Mouse (Mus musculus): Measurements from ENCODE around the gene Agtr1a. TPM values are rescaled to one million over a fixed set of nuclear protein-coding genes. Genes with fewer than 3 reads are reported as not detected.

Agtr1a gene
- polyA plus RNA-seq, 1 experiment, result 2.2 TPM

DNA sequence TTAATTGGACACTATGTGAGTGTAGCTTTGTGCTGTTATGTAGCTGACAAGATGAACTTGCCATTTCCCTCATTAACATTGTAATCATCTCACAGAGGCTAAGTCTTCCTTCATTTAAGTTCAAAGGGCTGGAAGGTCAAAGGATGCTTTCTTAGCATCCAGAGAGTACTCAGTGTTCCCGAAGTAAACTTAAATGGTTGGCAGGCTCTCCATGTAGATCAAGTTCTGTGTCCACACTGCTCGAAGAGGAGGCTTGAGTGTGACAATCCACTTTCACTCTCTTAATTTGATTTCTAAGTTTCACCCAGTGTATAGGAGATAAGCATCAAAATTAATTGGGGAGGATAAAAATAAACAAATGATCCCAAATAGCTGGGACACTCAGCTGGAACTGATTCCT, 23.6 kb downstream of the Agtr1a start:
- Histone ChIP-seq H3K4me1 (ENCODE audit: control insufficient read depth, insufficient read depth, low read length) (no peaks in the 10 kb centered on the region), H3K4me3 (ENCODE audit: insufficient read depth, low read length) (no peak overlapping the region), H3K27ac (ENCODE audit: insufficient read depth, low read length) (no peak overlapping the region)
- no peak for TF ChIP-seq CTCF (IDR thresholded peaks at IDR 0.05; ENCODE audit: borderline replicate concordance, insufficient read depth, low read length)
- no peak for TF ChIP-seq POLR2A (IDR thresholded peaks at IDR 0.05; ENCODE audit: low read depth, low read length)

DNA sequence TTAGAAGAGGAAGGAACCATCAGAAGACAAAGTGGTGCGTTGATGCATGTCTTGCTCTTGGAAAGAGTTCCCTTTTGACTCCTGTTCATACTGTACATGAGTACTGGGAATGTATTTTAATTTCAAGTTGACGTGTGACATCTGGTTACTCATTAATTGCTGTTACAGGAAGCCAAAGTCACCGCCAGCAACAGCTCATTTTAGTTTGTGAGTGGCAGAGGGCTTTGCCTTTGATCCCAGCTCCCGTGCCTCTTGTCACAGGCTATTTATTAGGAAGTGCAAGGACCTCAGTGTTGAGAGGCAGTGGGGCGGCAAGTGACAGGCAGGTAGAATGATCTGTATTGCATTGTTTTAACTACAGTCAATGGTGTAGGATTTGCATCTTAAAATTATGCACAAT, 24.8 kb downstream of the Agtr1a start:
- TF ChIP-seq CTCF (IDR thresholded peaks at IDR 0.05; ENCODE audit: borderline replicate concordance, insufficient read depth, low read length) (no peak), POLR2A (IDR thresholded peaks at IDR 0.05; ENCODE audit: low read depth, low read length) (no peak)
- H3K27ac ChIP-seq (ENCODE audit: insufficient read depth, low read length), result no peak overlapping the region
- no peaks in the 10 kb centered on the region for H3K4me1 ChIP-seq (ENCODE audit: control insufficient read depth, insufficient read depth, low read length)
- H3K4me3 ChIP-seq (ENCODE audit: insufficient read depth, low read length), result no peak overlapping the region

DNA sequence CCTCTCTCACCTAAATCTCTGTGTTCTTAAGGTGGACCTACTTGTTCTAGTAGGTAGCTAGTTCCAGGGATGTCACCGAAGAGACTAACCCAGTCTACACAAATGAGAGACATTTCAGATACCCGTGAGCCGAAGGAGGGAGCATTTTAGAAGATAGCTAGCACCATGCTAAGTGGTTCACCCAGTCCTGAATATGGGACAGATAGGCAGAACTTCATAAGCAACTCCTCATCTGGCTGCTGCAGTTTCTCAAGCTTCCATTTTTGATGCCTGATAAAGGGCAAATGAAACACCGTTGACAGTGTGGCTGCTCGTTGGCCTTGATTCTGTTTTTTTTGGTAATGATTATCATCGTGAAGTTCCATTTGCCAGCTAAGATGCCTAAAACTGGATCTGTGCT, 25.8 kb downstream of the Agtr1a start:
- Histone ChIP-seq H3K4me3 (ENCODE audit: insufficient read depth, low read length) (no peak overlapping the region), H3K27ac (ENCODE audit: insufficient read depth, low read length) (no peak overlapping the region), H3K4me1 (ENCODE audit: control insufficient read depth, insufficient read depth, low read length) (no peaks in the 10 kb centered on the region)
- TF ChIP-seq CTCF (IDR thresholded peaks at IDR 0.05; ENCODE audit: borderline replicate concordance, insufficient read depth, low read length), result no peak
- TF ChIP-seq POLR2A (IDR thresholded peaks at IDR 0.05; ENCODE audit: low read depth, low read length), result no peak

DNA sequence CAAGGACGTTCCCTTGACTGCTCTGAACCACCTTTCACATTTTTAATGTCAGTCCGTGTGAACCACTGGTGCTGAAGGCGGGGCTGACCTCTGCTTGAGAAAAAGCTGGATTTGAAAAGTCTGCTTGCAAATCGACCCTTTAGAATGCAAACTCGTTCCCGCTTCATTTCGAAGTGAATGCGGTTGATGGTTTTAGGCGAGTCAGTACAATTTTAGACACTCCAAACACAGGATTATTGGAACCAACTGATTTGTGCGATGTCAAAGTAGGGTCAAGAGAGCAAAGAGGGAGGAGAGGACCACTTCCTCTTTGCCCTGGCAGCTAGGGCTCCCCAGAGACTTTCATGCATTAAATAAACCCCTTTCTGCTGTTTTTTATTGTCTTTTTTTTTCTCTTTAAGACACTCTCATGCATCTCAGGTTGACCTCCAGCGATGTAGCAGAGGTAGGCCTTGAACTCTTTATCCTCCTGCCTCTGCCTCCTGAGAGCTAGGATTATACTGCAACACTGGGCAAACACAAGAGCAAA, 27.9 kb downstream of the Agtr1a start:
- Histone ChIP-seq H3K4me3 (ENCODE audit: insufficient read depth, low read length) (no peak overlapping the region), H3K27ac (ENCODE audit: insufficient read depth, low read length) (no peak overlapping the region), H3K4me1 (ENCODE audit: control insufficient read depth, insufficient read depth, low read length) (peaks cover 11% of the 10 kb centered on the region)
- TF ChIP-seq POLR2A (IDR thresholded peaks at IDR 0.05; ENCODE audit: low read depth, low read length), result no peak
- TF ChIP-seq CTCF (IDR thresholded peaks at IDR 0.05; ENCODE audit: borderline replicate concordance, insufficient read depth, low read length), result no peak

DNA sequence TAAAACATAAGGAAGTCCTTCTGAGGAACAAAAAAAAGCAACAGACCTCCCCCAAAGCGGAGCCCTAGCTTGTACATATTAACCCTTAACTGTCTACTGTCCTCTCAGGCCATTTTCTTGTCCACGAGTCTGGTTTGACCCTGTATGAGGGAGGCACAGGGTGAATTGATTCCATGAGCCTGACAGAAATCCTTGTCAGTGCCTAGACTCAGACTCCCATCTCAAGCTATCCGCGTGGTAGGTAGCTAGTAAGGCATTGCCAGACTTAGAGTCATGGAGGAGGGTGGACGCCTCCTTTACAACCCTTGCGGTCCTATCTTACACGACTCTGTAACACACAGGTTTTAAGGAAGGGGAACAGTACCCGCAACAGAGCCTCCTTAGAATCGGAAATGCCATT, 28.5 kb downstream of the Agtr1a start:
- Histone ChIP-seq H3K27ac (ENCODE audit: insufficient read depth, low read length) (no peak overlapping the region), H3K4me1 (ENCODE audit: control insufficient read depth, insufficient read depth, low read length) (peaks cover 11% of the 10 kb centered on the region), H3K4me3 (ENCODE audit: insufficient read depth, low read length) (no peak overlapping the region)
- TF ChIP-seq CTCF (IDR thresholded peaks at IDR 0.05; ENCODE audit: borderline replicate concordance, insufficient read depth, low read length) (no peak), POLR2A (IDR thresholded peaks at IDR 0.05; ENCODE audit: low read depth, low read length) (no peak)

DNA sequence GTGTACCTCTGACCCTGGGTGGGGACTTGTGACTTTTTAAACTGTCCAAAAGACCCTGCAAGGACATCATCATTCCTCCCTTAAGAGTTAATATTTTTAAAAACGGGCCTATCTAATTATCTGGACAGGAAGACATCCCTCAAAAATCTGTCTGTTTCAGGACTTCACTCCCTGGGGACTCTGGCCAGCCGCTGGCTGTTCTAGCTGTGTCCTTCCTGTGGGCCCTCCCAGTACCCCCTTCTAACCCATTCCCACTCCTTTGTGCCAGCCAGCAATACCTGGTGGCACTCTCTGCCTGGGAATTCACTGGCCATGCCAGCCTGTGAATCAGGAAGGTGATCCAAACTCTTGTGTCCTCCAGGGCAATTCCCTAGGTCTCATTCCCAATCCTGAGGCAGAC, 29.1 kb downstream of the Agtr1a start:
- TF ChIP-seq POLR2A (IDR thresholded peaks at IDR 0.05; ENCODE audit: low read depth, low read length) (no peak), CTCF (IDR thresholded peaks at IDR 0.05; ENCODE audit: borderline replicate concordance, insufficient read depth, low read length) (no peak)
- H3K4me1 ChIP-seq (ENCODE audit: control insufficient read depth, insufficient read depth, low read length), result peaks cover 11% of the 10 kb centered on the region
- no peak overlapping the region for H3K27ac ChIP-seq (ENCODE audit: insufficient read depth, low read length)
- no peak overlapping the region for H3K4me3 ChIP-seq (ENCODE audit: insufficient read depth, low read length)

DNA sequence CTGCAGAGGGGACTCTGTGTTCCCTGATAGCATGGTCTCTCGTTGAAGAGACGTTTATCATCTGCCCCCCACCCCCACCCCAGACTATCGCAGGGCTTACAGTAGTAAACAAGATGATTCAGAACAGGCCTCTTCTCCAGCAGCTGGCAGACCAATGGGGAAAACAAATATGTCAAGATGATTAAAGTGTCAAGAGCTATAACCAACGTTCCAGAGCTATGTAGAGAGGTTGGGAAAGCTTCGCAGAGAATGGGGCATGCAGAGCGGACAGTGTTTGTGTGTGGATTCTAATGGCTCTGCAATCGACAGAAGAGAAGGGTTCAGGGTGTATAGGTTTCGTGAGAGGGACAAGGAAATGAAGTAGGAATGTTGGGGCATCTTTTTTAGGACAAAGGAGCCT, 31.9 kb downstream of the Agtr1a start:
- Histone ChIP-seq H3K4me1 (ENCODE audit: control insufficient read depth, insufficient read depth, low read length) (peaks cover 11% of the 10 kb centered on the region), H3K4me3 (ENCODE audit: insufficient read depth, low read length) (no peak overlapping the region), H3K27ac (ENCODE audit: insufficient read depth, low read length) (no peak overlapping the region)
- TF ChIP-seq POLR2A (IDR thresholded peaks at IDR 0.05; ENCODE audit: low read depth, low read length), result no peak
- TF ChIP-seq CTCF (IDR thresholded peaks at IDR 0.05; ENCODE audit: borderline replicate concordance, insufficient read depth, low read length), result no peak

DNA sequence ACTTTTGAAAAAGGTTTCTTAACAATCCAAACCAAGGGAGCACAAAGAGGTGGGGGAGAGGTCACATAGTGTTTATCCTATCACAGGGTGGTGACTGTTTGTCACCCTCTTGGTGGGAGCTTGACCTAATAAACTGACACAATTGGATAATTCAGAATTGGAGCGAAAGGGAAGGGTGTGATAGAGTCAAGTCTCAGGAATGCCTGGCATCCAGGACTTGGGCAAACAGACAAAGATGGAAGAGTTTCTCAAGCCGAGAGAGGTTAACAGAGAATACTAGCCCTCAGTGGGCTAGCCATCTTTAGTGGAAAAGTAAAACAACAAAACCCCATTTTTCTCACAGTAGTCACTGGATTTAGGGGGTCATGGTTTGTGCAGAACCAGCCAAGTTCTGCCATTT, 32.5 kb downstream of the Agtr1a start:
- Histone ChIP-seq H3K4me1 (ENCODE audit: control insufficient read depth, insufficient read depth, low read length) (peaks cover 11% of the 10 kb centered on the region), H3K27ac (ENCODE audit: insufficient read depth, low read length) (no peak overlapping the region), H3K4me3 (ENCODE audit: insufficient read depth, low read length) (no peak overlapping the region)
- TF ChIP-seq CTCF (IDR thresholded peaks at IDR 0.05; ENCODE audit: borderline replicate concordance, insufficient read depth, low read length) (no peak), POLR2A (IDR thresholded peaks at IDR 0.05; ENCODE audit: low read depth, low read length) (no peak)

DNA sequence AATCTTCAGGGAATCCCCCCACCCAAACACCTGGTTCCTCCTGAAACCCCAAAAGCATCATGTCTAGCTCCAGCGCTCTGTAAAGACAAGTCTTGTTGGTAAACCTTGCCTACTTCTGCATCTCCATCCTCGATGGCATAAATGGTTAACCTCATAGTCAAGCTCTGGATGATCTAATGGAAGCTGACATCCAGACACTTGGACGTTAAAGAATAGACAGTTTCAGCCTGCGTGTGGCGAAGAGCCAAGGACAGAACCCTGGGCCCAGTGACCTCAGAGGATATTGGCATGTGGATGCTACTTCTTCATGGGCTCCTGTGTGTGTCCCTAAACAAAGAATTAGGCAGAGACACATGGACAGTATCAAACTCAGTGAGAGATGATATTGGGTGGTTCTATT, 42.6 kb downstream of the Agtr1a start:
- no peak overlapping the region for H3K4me3 ChIP-seq (ENCODE audit: insufficient read depth, low read length)
- TF ChIP-seq POLR2A (IDR thresholded peaks at IDR 0.05; ENCODE audit: low read depth, low read length) (no peak), CTCF (IDR thresholded peaks at IDR 0.05; ENCODE audit: borderline replicate concordance, insufficient read depth, low read length) (no peak)
- H3K4me1 ChIP-seq (ENCODE audit: control insufficient read depth, insufficient read depth, low read length), result no peaks in the 10 kb centered on the region
- no peak overlapping the region for H3K27ac ChIP-seq (ENCODE audit: insufficient read depth, low read length)

DNA sequence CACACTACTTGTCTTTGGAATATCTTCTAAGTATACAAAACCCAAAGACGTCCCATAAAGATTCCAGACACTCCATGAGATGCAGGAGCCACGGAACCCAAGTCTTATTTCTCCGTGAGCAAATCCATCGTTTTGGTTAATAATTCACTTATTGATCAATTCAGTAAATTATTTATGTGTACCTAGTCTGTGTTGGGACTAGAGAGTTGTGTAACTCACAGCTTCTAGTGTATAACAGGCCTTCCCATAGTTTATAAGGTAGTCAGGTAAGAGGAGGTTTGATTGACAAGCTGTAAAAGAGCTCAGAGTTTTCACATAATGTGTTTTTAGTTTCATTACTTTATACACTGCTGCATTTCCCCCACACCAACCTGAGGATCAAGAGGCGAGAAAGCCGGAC, 48.9 kb downstream of the Agtr1a start:
- no peak for TF ChIP-seq POLR2A (IDR thresholded peaks at IDR 0.05; ENCODE audit: low read depth, low read length)
- TF ChIP-seq CTCF (IDR thresholded peaks at IDR 0.05; ENCODE audit: borderline replicate concordance, insufficient read depth, low read length), result no peak
- no peak overlapping the region for H3K4me3 ChIP-seq (ENCODE audit: insufficient read depth, low read length)
- no peaks in the 10 kb centered on the region for H3K4me1 ChIP-seq (ENCODE audit: control insufficient read depth, insufficient read depth, low read length)
- no peak overlapping the region for H3K27ac ChIP-seq (ENCODE audit: insufficient read depth, low read length)

DNA sequence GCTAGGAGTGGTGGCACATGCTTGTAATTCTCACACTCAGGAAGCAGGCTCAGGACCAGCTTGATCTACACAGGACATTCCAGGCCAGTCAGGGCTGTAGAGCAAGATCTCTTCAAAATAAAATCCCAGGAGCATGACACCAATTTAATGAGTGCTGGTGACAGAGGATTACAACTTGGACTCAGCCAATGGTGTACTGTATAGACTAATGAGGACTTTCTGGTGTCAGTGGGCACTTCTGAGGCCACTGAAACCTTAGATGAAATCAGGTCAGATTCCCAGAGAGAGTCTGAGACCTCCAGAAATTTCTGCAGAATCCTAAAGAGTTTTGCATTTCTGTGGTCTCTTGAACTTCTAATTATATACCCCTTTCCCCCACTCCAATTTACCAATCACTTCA, 57.9 kb downstream of the Agtr1a start:
- Histone ChIP-seq H3K27ac (ENCODE audit: insufficient read depth, low read length) (no peak overlapping the region), H3K4me3 (ENCODE audit: insufficient read depth, low read length) (no peak overlapping the region), H3K4me1 (ENCODE audit: control insufficient read depth, insufficient read depth, low read length) (no peaks in the 10 kb centered on the region)
- no peak for TF ChIP-seq POLR2A (IDR thresholded peaks at IDR 0.05; ENCODE audit: low read depth, low read length)
- TF ChIP-seq CTCF (IDR thresholded peaks at IDR 0.05; ENCODE audit: borderline replicate concordance, insufficient read depth, low read length), result no peak

Measured in embryonic fibroblast, embryonic 13.5 days (primary cell).